Mouse (Mus musculus): ENCODE measurements around the gene Zfand3.

DNA sequence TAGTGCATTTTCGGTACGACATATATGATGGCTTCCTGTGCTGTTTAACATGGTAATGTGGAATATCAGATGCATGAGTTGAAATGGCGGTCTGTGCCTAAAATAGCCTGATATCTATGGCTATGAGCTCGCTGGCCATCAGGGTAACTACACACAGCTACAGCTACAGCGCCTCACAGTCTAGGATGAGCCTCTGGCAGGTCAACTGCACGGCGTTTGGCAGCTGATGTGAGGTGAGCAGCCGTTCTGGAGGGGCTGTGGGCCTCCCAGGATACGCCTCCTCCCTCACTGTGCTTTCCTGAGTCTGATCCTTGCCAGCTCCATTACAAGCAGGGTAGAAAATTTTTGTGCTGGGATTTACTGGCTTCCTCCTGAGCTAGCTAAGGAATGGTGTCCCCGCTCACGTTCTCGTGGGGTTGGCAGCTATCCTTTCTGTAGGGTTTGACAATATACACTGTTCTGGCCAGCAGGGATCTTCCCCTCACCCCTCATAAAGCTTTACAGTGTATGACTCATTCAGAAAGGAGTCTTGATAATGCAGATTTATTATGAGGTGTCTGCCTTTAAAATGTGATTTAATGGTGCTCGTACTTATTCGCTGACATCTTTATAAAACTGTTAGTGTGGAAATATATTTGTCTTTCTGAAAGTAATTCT, 240.2 kb downstream of the Zfand3 start:
- TF ChIP-seq POLR2A (IDR thresholded peaks at IDR 0.05; ENCODE audit: borderline replicate concordance, extremely low read depth, insufficient read depth, insufficient read length, poor library complexity, severe bottlenecking) (no peak), CTCF (IDR thresholded peaks at IDR 0.05; ENCODE audit: borderline replicate concordance, extremely low read depth, insufficient read depth, insufficient read length) (no peak)
